9 mouse cellular contexts compared by ENCODE assay signal in the genomic region with DNA sequence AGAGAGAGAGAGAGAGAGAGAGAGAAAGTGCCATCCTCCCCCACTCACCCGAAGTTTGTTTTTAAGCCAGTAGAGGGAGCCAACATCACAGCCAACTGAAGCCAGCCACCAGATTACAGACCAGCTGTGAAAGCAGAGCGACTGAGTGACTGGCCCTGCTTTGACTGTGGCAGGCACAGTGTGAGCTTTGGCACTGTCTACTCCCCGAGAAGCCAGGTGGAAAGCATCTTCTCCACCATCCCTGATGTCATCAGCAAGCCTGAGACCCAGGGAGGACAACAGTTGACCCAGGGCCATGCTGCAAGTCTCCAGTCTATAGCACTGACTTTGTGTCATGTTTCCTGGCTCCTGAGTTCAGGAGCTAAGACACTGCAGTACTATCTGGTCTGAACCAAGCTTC. TPM values are rescaled to one million over a fixed set of nuclear protein-coding genes. Genes with fewer than 3 reads are reported as not detected.
DNase-seq lines count a peak whose midpoint lies in the region; ATAC-seq and TF ChIP-seq lines count a peak whose summit lies in the region.
"Had no signal": no experiment of that assay in that cellular context is flagged by ENCODE, and none has a peak within 500 bp of the region (broad histone marks: within the 10 kb centered on the region; RNA-seq: fewer than 3 reads in every experiment).

No protein-coding gene starts in this region.

- ATAC-seq in Patski = peak; percentile 60
- peak; percentile 89 for ATAC-seq in hindbrain, embryonic 13.5 days (ENCODE audit: low FRiP score)
- ATAC-seq in lung, postnatal 0 days = peak; percentile 87

- H3K4me3 ChIP-seq in hindbrain, embryonic 13.5 days = no peak overlapping the region
- H3K4me3 ChIP-seq in lung, postnatal 0 days (ENCODE audit: low read depth, low read length) = no peak overlapping the region
- H3K4me3 ChIP-seq: liver, embryonic 15.5 days had no signal

- peaks cover 6% of the 10 kb centered on the region; the same call in 1 of the 2 replicates for H3K4me1 ChIP-seq in hindbrain, embryonic 13.5 days (replicated peaks)
- H3K4me1 ChIP-seq in lung, postnatal 0 days (ENCODE audit: insufficient read depth, low read depth, low read length) = peaks cover 12% of the 10 kb centered on the region; the same call in 1 of the 2 replicates

- no peak overlapping the region for H3K27ac ChIP-seq in hindbrain, embryonic 13.5 days
- peak overlapping the region; percentile 76; the same call in 1 of the 2 replicates for H3K27ac ChIP-seq in lung, postnatal 0 days (ENCODE audit: low read length)
- H3K27ac ChIP-seq: liver, embryonic 15.5 days had no signal

- POLR2A ChIA-PET in Patski (lab: Charles Lee) = no interaction called here

- in situ Hi-C loops in Patski (cut with MboI; ENCODE audit: low pct_unique_long_range_greater_than_20kb) = loop anchor here (5.0 kb wide), 1 partner anchor 702 kb away; no protein-coding TSS in a partner anchor

- TF ChIP-seq CTCF in Patski (IDR thresholded peaks at IDR 0.05) = peak; percentile 70
- TF ChIP-seq CTCF in lung, postnatal 0 days (IDR thresholded peaks at IDR 0.05) = peak; percentile 92

- 0% methylated on average over 3 of the region's 3 CpGs for WGBS in hindbrain, embryonic 13.5 days
- 2% methylated on average over 3 of the region's 3 CpGs for WGBS in lung, postnatal 0 days

- no peak overlapping the region for H3K4me2 ChIP-seq in hindbrain, embryonic 13.5 days
- H3K4me2 ChIP-seq in lung, postnatal 0 days (replicated peaks; ENCODE audit: low read depth, low read length) = no peak overlapping the region
- H3K4me2 ChIP-seq: liver, embryonic 15.5 days had no signal

- H3K9me3 ChIP-seq in hindbrain, embryonic 13.5 days = no peaks in the 10 kb centered on the region
- H3K9me3 ChIP-seq in lung, postnatal 0 days (ENCODE audit: low read length) = no peaks in the 10 kb centered on the region
- H3K9me3 ChIP-seq: liver, embryonic 15.5 days had no signal

- CTCF ChIA-PET in Patski (lab: Charles Lee) = interaction anchor here (1.0 to 1.4 kb wide), 2 partner anchors 17 to 26 kb away, joined by 6 to 7 read pairs; no protein-coding TSS in a partner anchor

- no peaks in the 10 kb centered on the region for H3K36me3 ChIP-seq in hindbrain, embryonic 13.5 days
- no peaks in the 10 kb centered on the region for H3K36me3 ChIP-seq in lung, postnatal 0 days (ENCODE audit: insufficient read depth, low read length)
- H3K36me3 ChIP-seq: liver, embryonic 15.5 days had no signal

- no peak overlapping the region for H3K9ac ChIP-seq in hindbrain, embryonic 13.5 days
- no peak overlapping the region for H3K9ac ChIP-seq in lung, postnatal 0 days (replicated peaks; ENCODE audit: low read depth)
- H3K9ac ChIP-seq: liver, embryonic 15.5 days had no signal

- TF ChIP-seq EP300 in lung, postnatal 0 days (IDR thresholded peaks at IDR 0.05) = peak; percentile 49; the same call in 1 of the 2 replicates

- no peaks in the 10 kb centered on the region for H3K27me3 ChIP-seq in Patski
- no peaks in the 10 kb centered on the region for H3K27me3 ChIP-seq in hindbrain, embryonic 13.5 days
- H3K27me3 ChIP-seq in lung, postnatal 0 days (replicated peaks; ENCODE audit: insufficient read depth, low read length) = no peaks in the 10 kb centered on the region
- H3K27me3 ChIP-seq: liver, embryonic 15.5 days had no signal

- DNase-seq in Patski (ENCODE audit: low read depth, low spot score) = no peak
- peak; percentile 57 for DNase-seq in cerebellum, adult 9-11 months
- DNase-seq in frontal cortex, postnatal 14 days (ENCODE audit: low spot score in 2 of 2) = peak; percentile 47 to 64
- peak; percentile 81 to 88 for DNase-seq in layer of hippocampus, postnatal 14 days (ENCODE audit: low spot score in 2 of 2)
- DNase-seq in lung, postnatal 0 days (ENCODE audit: low spot score) = peak; percentile 92
- DNase-seq in retina, embryonic 14.5 days (ENCODE audit: low spot score) = peak; percentile 90
- peak; percentile 63 for DNase-seq in yolk sac, embryonic 10.5 days (ENCODE audit: low spot score)

RNA-seq across cellular contexts. Expression of gene Zp2, which starts 20.2 kb away (rescaled TPM):
- polyA plus RNA-seq in Patski (2021) = not detected
- polyA plus RNA-seq in hindbrain, embryonic 13.5 days (2015; fragmentation: Nextera tagmentation; extraction: Ambion mirVana) = not detected in 2 replicates
- total RNA-seq in layer of hippocampus, postnatal 14 days (2021) = under 1 TPM; 0.21 to 0.41 TPM
- not detected in 2 replicates for polyA plus RNA-seq in lung, postnatal 0 days (2015; fragmentation: Nextera tagmentation; extraction: Ambion mirVana)
- polyA plus RNA-seq: liver, embryonic 15.5 days had no signal

RNA-seq across cellular contexts. Expression of gene Tmem159, which starts 22.7 kb away (rescaled TPM):
- 14.3 TPM for polyA plus RNA-seq in Patski (2021)
- 12.3 and 12.9 TPM in 2 replicates for polyA plus RNA-seq in hindbrain, embryonic 13.5 days (2015; fragmentation: Nextera tagmentation; extraction: Ambion mirVana)
- 10 to 100 TPM; 16.3 to 17.0 TPM for total RNA-seq in layer of hippocampus, postnatal 14 days (2021)
- polyA plus RNA-seq in lung, postnatal 0 days (2015; fragmentation: Nextera tagmentation; extraction: Ambion mirVana) = 75.5 and 79.4 TPM in 2 replicates

RNA-seq across cellular contexts. Expression of gene Dnah3, which starts 29.8 kb away (rescaled TPM):
- not detected for polyA plus RNA-seq in Patski (2021)
- 0.10 TPM in 1 of 2 replicates, not detected in the other for polyA plus RNA-seq in hindbrain, embryonic 13.5 days (2015; fragmentation: Nextera tagmentation; extraction: Ambion mirVana)
- under 1 TPM; 0.38 to 0.62 TPM for total RNA-seq in layer of hippocampus, postnatal 14 days (2021)
- polyA plus RNA-seq in lung, postnatal 0 days (2015; fragmentation: Nextera tagmentation; extraction: Ambion mirVana) = 2.9 and 3.2 TPM in 2 replicates
- polyA plus RNA-seq: liver, embryonic 15.5 days had no signal

RNA-seq across cellular contexts. Expression of gene Anks4b, which starts 48.8 kb away (rescaled TPM):
- polyA plus RNA-seq in Patski (2021) = not detected
- polyA plus RNA-seq in hindbrain, embryonic 13.5 days (2015; fragmentation: Nextera tagmentation; extraction: Ambion mirVana) = 0.05 TPM in 1 of 2 replicates, not detected in the other
- under 1 TPM; 0.65 to 0.79 TPM for total RNA-seq in layer of hippocampus, postnatal 14 days (2021)
- not detected in 2 replicates for polyA plus RNA-seq in lung, postnatal 0 days (2015; fragmentation: Nextera tagmentation; extraction: Ambion mirVana)
